Mouse (Mus musculus) CD8-positive naive resting alpha-beta T cell, adult 2 months (primary cell): ENCODE results near the gene Xpnpep1.

Source experiments
- DNase-seq, 2 experiments: peaks; one replicate each; pipeline ENCODE4 v3.0.0; 2022; ENCODE audit warnings: low read depth in 2 of 2, low spot score in 2 of 2

Gene Xpnpep1

DNA sequence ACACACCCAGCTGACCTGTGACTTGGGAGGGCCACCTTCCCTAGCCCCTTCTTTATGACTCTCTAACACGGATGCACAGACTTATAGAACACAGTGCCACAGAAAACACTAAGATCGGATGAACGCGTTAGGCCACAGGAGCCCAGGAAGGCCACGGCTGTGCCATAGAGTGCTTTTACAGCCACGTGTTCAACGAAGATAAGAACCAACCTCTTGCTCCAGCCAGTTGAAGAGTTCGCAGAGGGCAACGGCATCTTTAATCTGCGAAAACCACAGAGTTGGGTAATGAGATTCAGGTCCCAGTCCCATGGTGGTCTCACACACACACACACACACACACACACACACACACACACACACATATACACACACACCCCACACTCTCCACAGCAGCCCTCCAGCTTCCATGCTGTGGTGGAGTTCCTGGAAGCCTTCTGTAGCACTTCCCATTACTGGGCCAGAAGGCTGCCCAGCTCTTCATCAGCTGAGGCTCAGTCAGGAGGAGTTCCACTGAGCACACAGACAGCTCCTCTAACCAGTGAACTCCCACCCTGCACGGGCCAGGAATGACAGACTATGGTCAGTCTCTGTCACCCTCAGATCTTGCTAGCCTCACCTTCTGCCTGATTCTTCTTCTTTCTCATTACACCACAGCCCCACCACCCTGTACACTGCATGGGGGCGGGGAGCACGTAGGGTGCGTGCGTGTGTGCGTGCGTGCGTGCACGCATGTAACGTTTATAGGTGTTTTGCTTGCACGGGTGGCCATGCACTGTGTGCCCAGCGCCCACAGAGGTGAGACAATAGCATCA lies 36.3 kb downstream of the Xpnpep1 start:
- DNase-seq = no peak

DNA sequence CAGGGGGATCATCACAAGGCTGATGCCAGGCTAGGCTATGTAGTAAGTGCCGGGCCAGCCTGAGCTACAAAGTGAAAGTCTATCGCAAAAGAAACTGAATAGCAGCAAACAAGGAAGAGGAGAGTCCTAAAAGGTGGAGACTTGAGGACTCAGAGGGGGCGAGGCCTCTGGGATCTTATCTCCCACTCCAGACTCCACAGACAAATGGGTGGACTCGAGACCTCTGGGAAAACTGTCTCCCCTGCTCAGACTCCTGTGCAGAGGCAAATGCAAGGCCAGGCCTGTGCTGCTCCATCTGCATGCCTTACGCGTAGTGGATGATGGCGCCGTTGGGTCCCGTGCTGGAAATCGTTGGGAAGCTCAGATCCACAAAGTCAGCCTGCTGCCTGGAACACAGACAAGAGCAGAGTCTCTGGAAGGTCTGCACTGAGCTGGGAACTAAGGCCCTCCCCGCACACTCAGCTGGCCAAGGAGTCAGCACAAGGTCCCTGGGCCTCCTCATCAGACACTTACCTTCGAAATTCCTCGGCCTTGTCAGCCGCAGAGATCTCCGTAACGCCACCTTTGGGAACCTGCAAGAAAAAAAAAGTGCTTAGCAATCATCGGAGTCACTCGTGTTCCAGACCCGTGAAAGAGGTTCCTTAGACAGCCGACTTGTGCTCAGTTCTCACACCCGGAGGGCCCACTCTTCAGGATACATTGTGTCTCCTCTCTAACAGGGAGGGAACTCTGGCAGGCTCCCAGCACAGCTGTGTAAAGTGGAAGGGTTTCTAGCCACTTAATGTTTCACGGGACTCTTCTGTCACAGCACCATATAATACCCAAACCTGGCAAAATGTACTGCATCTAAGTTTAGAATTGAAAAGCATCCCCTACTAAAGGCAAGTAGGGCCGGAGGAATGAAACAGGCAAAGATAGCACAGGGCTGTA lies 37.6 kb downstream of the Xpnpep1 start:
- no peak for DNase-seq

DNA sequence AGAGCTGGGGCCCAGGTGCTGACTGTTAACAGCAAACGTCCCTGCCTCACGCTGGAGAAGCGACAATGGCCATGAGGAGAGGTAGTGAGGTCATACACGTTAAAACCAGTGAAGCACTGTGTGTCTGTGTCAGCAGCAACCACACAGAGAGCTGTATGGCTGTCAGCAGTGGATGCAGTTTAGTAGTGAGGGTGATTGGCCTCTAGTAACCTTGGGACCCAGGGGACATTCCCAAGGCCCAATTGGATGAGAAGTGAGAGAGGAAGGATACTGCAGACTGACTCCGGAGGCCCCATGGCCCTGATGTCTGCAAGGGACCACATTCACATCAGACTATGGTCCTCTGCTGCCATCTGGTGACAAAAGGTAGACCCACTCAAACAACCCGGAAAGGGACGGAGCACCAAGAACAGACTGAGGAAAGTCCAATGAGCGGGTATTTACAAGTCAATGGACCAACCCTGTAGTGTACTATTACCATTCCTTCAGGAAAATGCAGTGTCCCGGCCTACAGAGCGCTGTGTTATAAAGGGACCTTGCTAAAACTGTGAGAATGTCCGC lies 47.1 kb downstream of the Xpnpep1 start:
- no peak for DNase-seq

DNA sequence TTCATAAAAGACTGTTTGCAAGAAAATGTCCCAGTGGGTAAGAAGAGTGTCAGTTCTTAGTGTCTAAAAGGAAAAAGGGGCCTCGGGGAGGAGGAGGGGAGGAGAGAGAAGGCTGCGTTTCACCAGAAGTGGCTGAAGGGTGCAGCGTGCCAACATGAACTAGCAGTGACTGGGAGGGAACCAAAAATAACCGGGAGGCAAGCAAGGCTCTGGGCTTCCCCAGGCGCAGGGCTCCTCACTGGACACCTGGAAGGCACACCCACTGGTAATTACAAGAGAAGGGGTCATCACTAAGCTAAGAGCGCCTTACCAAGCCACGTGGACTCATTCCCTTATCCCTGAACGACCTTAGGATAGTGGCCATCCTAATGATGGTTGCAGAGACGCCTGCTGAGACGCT lies 48.1 kb downstream of the Xpnpep1 start:
- DNase-seq = no peak

DNA sequence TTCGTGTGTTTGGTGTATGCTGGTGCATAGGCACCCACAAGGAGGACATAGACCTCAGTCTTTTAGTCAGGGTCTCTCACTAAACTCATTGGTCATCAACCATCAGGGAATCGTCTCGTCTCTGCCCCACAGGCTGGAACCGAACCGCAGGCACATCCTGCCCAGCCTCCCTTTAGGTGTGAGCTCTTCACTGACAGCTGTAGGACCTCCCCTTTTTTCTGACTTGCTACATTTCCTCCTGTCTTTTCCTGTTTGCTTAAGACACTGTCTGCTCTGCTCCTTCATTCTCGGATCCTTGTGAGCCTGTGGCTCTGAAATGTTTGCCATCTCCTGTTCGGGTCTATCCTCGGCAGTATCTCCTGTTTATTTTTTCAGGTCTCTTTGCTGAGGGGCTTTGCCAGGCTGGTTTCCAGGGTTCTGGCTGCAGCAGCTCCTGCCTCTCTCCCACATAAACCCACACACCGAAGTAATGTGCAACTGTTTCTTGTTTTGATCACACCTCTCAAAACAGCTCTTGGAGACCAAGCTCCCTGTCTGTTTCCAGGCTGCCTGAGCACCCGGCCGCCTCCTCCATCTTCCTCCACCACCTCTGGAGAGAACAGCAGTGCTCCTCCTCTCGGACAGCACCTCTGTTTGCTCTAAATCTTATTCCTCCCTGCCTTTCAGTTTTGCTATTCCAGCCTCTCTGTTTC lies 60.8 kb downstream of the Xpnpep1 start:
- no peak for DNase-seq

DNA sequence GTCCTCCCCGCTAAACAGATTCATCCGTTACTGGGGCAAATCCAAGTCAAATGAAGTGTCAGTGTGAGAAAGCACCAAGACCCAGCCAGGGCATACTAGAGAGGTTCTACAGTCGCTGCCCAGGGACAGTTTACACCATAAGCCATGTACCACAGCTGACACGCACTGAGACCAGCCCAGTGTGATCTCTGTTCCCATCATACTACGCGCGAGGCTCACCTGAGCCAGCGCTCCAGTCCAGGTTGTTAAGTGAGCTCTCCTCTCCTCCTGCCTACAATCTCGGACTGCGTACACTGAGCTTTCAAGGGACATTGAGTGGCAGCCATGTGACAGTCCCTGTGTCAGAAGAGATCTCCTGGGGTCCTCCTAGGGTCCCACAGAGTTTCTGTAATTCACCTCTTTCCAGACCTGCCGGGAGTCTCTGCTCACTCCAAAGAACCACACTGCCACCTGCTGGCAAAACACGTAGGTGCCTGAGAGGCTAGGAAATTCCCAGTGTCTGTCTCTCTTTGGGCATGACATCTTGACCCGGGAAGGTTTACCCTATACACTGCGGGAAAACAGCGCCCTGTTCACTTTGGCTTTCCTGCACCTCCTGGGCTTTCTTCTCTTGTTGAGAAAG lies 64.3 kb downstream of the Xpnpep1 start:
- peak in 1 of 2 experiments; percentile 6 for DNase-seq

DNA sequence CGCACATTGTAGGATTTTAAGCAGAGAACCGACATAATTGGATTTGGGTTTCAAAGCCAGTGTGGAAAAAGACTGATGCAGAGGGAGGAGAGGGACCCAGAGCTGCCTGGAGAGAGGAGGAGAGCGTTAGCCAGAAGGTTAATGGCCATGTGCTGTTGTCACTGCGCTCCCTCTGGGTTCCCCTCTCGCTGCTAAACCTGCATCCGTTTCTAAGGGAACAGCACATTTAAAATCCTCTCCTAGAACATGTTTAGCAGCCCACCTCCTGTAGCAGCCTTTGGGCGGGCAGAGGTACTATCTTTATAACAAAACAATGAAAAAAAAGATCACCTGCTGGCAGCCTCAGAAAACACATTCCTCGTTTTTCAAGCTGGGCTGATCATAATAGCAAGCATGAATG lies 73.7 kb downstream of the Xpnpep1 start:
- no peak for DNase-seq

DNA sequence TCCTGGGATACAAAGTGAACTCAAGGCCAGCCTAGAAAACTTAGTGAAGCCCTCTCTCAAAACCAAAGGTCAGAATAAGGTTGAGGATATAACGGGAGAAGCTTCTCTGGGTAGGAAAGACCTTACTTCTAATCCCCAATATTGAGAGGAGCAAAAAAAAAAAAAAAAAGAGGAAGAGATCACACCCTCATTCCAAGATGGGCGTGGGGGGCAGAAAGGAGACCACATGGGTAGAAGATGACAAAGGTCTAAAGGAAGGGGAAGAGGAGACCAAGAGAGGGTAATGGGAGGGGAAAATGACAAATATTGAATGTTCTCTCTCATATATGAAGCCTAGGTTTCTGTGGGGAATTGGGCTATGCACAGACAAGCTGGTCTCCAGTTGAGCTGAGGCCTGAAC lies 77.3 kb downstream of the Xpnpep1 start:
- DNase-seq = no peak

DNA sequence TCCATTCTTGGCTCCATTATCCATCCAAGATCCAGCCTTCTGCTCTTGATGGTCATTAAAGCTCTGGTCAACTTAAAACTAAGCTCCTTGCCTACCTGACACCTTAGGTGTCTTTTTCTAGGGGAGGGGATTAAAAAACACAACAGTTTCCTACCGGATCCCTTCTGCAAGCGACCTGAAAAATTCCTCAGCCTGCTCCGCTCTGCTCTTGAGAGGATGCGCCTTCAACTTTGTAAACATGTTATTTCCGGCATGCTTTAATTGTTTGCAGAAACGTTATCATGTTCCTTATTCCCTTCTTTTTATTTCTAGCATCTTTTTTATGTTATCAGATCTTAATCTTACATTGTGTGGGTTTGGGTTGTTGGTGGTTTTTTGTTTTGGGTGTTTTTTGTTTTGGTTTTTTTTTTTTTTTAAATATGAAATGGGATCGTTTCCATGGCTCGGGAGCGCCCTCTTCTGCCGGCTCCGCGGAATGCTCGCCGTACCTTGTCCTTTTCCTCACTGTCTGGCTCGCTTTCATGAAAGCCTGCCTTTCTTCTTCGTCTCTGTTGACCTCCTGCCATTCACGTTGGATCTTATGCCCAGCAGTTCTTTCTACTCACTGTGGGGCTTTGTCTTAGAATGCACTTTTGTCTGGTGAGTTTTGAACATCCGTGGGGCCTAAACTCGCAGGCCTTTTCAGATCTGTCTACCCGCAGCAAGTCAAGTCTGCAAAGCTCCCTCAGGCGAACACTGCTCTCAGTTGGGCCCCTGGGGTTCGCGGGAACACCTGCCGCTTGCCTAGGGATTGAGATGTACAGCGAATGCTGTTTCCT lies 117.1 kb downstream of the Xpnpep1 start:
- DNase-seq = no peak

DNA sequence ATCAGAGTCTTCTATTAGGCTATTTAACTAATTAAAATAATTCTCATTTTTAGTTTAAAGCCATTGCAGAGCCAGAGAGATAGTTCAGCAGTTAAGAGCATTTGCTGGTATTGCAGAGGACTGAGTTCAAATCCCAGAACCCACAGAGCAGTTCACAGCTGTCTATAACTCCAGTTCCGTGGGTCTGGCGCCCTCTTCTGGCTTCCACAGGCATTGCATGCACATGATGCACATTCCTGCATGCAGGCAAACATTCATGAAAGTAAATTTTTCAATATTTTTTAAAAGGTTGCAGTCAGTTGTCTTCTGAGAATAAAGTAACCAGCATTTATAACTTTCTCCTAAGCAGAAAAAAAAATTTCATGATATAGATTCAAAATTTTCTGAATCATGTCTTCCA lies 135.8 kb downstream of the Xpnpep1 start:
- no peak for DNase-seq

DNA sequence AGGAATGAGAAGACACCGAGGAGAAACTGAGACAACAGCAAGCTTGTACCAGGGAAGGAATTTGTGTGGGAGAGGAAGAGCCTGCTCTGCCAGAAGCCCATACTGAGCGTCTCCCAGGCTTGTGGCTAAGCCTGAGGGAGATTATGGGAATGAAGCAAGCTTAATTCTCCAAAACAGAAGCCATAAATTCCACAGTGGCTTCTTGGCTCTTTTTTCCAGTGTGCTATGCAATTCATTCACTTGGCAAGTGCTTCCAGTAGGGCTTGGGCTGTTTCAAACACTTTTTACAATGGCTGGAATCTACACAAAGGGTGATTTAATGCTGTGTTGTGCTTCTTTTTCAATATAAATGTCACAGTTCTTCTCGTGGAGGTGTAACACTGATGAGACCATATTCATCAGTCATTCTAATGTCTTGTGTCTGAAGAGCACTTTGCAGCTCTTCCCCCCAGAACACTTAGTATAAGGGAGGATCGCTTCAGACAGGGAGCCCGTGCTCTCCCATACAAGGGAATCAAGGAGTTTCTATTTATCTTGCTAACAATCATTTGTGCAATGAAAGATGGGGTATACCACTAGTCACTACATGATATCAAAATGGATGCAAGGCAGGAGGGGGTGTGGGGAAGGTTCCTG lies 148.1 kb downstream of the Xpnpep1 start:
- no peak for DNase-seq
